Mouse (Mus musculus) urinary bladder, postnatal 36 days (tissue): ENCODE results near the gene Slc23a2.

Experiments
- DNase-seq, 2 experiments: peaks; one replicate each; pipeline ENCODE4 v3.0.0; 2022; ENCODE audit warnings: low spot score in 2 of 2, mixed read lengths in 1 of 2

Slc23a2 gene

DNA sequence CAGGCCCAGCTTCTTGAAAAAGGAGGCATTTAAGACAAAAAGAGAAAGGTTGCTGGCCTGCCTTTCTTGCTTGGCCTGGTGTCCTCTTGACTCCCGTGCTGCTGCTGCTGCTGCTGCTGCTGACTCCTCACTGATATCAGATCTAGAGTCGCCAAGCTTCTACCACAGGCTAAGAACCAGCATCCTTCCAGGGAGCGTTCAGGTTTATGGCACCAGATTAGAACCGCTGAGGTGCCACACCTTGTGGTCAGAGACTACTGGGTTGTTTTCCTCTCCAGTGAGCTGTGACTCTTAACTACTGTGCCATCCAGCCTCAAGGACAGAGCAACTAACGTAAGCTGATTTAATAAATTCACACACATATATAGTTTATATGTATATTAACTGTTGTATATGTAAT is 93.1 kb downstream of the Slc23a2 start:
- DNase-seq = no peak

DNA sequence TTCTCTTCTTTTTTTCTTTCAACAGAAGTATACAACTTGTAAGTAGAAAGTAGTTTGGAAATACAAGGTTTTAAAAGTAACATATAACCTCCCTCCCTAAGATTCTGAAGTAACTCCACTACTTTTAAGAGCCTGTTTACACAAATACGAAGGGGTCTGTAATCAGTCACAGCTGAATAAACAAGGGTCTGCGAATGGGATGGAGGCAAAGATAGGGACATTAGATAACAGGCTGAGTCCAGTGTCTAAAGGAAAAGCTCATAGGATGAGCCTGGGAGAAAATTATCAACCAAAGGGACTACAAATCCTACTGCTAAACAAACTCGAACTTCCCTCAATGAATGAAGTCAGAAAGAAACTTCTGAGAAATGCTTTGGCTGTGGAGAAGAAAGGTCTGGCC is 95.0 kb downstream of the Slc23a2 start:
- DNase-seq = no peak

DNA sequence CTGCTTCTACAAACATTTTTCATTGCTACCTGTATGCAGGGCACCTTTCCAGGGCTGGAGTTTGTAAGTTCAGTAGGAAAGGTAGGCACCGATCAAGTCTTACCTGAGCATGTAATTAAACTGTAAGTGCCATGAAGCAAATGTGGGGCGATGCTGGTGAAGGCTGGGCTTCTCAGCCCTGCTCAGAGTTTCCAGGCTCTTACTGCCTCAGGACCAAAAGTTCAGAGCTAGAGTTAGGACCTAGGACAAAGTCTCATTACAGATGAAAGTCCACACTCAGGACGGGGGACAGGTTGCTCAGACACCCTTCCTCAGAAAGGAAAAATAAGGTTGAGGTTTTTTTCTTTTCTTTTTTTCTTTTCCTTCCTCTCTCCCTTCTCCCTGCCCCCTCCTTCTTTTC is 95.4 kb downstream of the Slc23a2 start:
- DNase-seq = no peak

DNA sequence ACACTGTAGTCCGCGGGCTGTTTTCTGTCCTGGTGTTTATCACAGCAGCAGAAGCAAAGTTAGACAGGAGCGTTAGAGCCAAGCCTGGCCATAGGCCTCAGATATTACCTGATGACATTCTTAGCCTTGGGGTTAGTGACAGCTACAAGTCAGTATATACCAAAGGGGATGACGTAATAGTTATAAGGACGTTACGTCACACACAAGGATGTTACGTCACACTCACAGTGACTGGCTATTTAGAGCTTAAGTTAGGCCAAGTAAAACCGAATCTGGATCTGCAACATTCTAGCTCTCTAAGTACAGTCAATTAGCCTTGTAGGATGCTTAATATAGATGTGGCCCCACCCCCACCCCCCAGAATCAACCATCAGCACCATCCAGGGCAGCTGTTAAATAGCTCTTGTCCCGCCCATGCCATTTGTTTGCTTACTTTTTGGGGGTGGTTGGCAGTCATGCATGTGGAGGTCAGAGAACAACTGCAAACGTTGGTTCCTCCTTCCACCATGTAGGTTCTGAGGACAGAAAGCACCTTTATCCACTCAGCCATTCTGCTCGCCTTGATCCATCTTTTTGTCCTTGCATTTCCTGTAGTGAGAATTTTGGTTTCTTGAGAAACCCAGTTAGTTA is 96.7 kb downstream of the Slc23a2 start:
- DNase-seq = no peak

DNA sequence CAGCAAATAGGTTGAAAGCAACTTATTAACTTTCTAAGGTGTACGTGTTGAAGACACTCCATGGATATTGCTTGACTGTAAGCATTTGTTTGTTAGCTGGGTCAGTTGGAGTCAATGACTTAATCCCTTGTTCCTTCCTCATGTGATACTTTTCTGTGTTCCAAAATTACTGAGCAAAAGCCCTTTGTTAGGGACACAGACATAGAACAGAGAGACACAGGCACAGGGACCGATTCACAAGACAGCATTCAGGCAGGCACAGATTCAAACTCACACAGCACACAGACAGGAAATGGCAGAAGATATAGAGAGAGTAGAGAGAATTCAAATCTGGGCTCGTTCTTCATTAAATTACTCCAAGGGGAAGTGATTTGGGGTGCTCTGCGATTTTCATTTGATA is 97.5 kb downstream of the Slc23a2 start:
- DNase-seq = no peak

DNA sequence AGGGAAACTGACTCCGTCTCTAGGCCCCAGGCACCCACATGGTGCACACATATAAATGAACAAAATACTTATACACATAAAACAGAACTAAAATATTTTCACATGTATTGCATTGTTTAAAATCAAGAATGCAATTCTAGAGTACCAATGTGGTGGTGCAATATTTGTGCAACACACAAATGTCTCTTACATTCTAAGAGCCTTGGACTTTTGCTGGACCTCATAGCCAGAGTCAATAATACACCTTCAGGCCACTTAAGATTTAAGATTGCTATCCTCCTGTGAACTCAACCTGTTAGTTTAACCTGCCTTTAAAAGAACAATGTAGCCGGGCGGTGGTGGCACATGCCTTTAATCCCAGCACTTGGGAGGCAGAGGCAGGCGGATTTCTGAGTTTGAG is 98.2 kb downstream of the Slc23a2 start:
- no peak for DNase-seq

DNA sequence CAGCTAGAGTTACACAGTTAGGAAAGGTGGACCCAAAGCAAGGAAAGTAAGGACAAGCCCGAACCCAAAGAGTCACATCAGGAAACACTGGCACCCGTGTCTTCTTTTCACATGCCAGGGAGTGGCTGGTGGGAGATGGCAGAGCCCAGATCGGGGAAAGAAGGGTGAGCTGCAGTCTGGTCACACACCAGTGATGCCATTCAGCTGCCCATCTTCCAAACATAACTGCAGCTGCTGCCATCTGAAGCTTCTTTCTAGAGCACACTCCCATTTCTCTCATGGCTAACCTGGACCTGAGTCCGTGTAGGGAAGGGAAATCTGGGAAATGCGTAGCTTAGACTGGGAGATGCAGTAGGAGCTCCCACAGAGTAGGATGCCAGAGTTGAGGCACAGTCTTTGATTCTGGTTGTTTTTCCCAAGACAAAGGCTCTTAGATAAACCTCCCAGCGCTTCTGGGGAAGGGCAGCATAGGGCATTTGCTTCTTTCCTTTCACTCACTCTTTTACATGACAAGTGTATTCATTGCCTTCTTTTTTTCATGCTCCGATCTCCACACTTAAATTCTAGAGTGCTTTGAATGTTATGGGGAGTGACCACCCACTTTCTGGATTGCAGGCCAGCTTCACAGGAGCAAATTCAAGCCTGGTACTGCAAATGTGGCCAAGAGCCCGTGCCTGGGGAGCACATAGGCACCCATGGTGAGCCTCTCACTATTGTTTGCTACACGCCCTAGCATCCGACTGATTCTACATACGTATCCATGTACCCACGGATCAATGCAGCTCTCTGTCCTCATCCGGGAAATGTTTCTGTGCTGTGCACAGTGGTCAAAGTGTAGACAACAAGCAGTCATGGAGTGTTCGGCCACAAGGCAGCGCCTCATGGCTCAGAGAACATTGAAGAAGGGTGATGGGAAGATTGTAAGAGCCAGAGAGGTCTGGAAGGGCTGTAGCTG is 100.3 kb downstream of the Slc23a2 start:
- no peak for DNase-seq

DNA sequence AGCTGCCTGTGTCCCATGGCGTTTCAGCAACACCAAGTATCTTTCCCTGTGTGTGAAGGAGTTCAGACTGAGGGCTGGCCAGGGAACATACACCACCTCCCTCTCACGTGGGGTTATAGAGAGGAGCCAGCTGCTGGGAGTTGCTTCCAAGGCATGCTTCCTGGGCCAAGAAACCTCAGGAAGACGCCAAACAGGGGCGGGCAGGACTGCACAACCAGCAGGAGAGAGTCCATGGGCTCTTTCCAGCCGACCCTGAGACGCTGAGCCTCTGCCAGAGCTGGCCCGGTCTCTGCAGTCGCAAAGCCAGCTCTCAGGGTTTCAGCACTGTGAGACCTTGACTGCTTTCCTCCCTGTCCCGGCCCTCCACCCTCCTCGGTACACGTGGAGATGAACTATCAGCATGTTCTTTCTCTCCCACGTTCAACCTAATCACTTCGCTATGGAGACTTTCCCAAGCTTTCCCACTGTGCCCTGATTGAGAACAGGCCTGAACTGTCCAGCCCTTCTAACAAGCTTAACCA is 101.7 kb downstream of the Slc23a2 start:
- peak; percentile 72 to 90 for DNase-seq

DNA sequence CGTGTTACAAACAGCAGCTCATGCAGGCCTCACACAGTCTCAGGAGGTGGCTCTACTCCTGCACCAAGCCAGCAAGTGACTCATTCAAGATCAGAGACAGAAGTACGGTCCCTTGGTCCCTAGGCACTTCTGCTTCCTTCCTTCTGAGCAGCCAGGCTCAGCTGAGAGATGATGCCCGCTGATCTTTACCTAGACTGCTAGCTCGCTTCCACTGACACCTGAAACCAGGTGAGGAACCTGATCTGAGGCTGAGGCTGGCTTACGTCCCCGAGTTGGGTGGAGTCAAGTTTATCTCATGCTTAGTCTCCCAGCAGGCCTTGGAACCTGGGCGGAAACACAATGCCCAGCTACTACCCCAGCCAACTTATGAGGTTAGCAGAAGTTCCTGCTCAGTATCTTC is 105.0 kb downstream of the Slc23a2 start:
- no peak for DNase-seq

DNA sequence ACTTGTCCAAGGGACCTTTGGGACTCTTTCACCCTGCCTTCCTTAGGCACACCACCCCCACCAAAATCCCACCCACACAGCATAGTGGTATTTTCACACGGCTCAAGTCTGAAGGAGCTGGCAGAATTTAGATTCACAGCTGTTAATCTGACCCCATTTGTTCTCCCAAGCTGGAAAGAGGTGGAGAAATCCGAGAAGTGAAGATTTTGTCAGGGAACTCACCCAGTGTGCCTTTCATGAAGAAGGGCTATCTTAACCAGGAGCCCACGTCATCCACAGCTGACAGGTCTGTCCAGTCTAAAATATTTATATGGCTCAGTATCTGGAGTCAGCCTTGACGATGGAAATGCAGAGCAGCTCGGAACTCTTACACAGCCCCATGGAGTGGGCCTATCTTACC is 108.6 kb downstream of the Slc23a2 start:
- DNase-seq = no peak

DNA sequence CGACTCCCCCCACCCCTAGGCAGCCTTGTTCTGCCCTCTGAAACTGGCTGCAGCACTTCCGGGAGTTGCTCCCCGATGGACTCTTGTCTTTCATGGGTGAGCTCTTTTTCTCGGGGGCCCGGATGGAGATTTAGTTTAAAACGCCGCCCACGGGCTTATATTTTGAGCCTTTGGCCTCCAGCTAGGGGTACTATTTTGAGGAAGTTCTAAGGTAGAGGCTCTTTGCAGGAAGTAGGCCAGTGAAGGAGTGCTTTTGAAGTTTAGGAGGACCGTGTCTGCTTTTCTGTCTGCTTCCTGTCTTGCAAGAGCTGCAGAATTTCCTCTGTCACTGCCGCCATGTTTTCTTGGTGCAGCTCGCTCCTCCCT is 109.5 kb downstream of the Slc23a2 start:
- no peak for DNase-seq

DNA sequence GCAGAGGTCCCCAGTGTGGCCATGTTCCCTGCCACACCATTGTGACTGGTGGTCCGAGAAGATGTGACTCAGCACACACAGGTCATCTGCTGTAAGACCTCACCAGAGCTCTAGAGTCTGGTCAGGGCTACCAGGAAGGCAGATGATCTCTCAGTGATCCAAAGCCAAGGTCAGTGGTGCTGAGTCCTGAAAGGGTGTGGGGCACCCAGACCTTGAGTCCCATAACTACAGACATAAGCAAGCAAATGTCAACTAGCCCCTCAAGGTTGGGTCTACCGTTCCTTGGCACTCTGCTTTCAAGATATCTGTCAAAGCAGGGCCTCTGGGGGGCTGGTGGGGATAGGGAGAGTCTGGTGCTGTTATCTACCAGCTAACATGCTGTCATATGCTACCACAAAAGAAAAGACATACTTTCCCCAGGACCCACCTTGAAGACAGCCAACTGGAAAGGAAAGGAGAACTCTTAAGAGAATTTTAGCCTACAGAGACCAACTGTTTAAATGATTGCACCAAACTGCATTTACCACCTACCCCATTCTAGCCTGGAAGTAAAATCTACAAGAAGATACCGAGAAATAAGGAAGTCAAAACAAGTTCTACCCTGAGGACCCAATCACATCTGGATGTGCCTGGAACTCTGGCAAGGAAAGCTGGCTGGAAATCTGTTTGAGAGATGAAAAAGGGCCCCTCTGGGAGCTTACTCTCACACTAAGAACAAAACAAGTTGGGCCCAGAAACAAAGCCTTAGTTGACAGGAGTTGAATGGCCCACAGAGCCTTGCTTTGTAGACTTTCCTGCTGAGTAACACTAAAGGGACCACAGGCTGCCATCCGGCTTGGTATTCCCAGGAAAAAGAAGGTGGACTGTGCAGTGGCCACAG is 110.1 kb downstream of the Slc23a2 start:
- no peak for DNase-seq

DNA sequence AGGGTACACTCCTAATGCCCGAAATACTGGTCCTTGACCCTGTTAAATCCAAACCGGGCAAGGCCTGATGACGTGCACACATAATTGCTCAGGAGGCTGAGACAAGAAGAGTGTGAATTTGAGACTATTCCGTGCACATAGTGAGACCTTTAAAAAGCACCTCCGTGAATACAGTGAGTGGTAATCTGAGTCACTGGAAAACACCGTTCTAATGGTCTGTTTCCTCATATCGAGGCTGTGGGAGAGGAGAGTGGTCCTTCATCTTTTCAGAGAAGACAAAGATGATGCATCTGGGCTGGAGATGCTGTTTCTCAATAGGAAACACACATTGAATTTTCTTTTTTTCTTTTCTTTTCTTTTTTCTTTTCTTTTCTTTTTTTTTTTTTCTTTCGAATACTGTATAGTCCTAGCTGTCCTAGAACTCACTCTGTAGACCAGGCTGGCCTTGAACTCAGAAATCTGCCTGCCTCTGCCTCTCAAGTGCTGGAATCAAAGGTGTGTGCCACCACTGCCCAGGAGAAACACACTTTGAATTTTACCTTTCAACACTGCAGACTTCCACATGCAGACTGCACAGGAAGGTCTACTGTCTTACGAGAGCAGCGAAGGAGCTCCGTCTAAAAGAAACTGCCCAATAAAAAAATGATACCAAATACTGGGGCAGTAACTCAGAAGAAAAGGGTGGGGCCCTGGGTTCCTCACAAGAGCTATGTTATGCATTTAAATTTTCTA is 113.4 kb downstream of the Slc23a2 start:
- no peak for DNase-seq

DNA sequence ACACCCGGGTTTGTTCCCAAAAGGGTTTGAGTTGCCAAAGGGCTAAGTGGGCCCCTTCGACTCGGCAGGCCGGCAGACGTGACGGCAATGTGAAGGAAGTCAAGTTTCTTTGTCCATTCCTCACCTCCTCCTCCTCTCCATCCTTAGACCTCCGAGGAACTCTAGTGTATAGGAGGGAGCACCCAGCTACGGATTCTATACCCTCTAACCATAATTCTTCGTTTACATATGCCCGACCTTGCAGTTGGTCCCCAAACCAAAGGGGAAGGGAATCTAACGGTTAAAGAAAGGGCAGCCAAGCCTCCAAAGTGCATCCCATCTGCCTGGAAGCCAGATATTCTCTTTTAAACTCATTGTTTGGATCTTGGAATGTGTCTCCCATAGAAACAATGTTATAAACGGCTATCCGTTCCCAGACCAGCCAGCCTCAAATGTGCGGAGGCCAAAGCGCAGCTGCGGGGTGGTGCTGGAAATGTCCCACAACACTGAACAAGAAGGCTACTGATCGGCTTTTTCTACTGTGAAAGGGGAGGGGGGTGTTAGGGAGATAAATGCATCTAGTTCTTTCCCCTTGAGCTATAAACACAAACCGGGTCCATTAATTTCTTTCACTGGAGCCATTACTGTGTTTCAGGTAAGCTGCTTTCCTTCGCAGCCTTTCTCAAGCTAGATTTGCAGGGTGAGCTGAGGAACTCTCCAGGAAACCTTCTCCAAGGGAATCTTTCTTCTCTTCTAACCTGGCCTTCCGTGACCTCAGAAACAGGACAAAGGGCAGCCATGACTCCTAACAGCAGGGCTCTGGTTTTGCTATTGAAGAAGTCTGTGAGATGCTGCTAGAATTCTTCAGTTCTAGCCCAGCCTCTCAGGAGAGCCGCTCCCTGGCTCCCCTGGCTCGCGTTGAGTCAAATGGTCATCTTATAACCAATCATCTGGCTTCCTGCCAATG is 114.2 kb downstream of the Slc23a2 start:
- DNase-seq = no peak

DNA sequence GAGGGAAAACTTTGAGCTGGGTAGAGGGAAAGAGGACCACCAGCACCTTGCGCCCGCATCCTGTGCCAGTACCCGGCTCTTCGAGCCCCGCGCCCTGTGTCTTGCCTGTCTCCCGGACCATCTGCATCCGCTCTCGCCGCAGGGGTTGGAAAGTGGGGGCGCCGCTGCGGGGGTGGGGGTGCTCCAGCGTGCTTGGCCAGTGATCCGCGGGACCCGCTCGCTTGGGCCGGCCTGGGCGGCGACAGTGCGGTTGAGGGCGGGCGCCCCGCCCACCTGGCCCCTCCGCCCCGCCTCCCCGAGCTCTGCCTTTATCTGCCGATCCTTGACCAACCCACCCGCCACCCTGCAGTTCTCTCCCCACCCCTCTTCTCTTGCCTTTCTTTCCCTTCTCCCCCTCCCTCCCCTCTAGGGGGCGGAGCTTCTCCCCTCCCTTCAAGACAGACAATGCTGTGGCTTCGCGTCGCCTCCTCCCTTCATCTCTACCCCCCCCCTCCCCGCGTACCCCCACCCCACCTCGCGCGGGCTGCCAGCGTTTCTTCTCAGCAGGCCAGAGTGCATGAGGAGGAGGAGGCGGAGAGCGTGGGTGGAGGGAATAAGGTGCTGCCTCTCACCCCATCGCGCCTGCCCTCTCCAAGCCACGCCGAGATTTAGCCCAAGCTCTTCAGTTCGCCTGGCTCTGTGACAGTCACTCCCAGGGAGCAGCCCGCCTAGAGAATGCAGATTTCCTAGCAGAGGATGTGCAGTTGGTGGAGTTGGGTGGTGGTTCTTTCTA is 115.1 kb downstream of the Slc23a2 start, which contains the start of gene Rassf2:
Gene Rassf2, minus strand, starts transcription at position 613 of the 772 bp plus-strand sequence.
- DNase-seq = peak; percentile 60 to 81

DNA sequence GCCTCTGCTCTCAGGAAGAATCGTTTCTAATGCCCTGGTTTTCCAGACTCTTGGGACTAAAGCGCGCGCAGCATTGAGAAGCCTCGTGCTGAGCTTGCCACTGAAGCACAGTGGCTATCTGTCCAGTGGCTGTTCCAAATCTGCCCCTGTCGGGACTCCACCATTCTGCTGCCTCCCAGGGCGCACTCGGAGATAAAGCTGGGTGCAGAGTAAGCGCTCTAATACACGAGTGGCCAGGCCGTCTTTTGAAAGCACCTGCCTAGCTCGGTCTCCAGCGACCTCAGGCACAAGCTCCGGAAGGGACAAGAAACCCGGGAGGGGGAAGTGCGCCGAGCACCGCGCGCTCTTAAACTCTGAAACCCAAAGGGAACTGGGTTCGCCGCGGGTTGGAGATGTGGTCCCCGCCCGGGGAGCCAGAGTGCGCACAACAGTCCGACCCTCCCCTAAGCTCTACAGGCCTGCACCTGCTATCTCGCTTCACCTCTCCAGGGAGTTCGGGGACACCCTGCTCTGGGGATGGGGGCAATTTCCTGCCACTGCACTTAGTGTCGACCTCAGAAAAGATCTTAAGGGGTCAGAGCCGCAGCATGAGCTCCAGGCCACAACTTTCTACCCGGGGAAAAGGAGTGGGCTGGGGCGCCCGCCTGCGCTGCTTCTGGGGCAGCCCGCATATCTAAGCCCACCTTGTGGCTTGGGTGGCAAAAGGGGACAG is 115.9 kb downstream of the Slc23a2 start:
- DNase-seq = peak in 1 of 2 experiments; percentile 31

DNA sequence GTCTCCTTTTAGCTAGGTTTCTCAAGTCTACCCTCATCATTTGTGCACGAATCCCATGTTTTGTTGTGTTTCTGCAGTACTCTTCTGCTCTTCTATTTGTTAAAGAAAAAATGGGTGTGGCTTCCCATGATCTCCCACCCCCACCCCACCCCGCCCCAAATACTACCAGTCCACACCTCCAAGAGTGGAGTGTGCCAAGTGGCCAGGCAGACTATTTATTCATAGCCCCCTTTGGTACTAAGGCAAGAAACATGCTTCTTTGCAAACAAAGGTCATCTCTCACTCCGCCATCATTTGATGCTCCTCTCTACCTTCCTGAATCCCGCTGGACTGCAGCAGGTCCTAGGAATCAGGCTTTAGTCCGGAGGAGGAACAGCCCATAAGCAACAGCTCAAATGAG is 116.8 kb downstream of the Slc23a2 start:
- DNase-seq = no peak

DNA sequence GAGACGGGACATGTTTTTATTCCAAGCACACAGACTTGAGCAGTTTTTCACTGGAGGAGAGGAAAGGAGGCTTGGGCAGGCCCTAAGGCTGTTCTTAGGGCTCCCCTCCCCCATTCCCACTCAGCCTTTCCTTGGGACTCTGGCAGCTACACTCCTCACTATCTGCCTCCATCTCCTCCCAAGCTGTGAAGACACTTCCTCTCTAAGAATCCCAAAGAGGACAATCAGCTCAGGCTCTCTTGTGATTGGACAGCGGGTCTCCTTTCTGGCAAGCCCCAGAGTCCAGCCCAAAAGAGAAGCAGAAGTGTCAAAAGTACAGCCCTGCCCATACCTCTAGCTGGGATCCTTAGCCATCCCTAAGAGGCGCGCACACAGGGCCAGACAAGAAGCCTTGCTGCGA is 117.5 kb downstream of the Slc23a2 start:
- no peak for DNase-seq

DNA sequence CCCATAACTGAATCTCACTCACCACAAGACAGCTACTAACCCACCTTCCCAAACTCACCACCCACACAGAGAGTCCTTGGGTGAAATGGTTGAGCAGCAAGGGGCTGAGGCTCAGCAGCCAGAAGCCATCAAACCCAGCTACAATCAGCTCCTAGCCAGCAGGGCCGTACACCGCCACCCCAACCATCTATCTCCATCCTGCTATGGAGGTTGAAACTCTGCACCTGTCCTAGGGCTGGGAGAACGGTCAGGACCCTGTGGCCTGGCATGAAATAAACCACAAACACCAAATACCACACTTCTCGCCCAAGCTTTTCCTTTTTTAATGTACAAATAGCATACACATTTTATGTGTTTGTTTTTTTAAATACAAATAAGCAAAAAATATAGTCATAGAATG is 120.9 kb downstream of the Slc23a2 start:
- DNase-seq = no peak
